Mouse (Mus musculus) ES-Bruce4 (cell line): Measurements from ENCODE around the gene Psmd9.

ENCODE experiments used
- CTCF ChIP-seq: IDR thresholded peaks from one replicate; pipeline ENCODE4 v1.8.1; 2011; ENCODE audit warnings: low read depth, low read length
- EP300 ChIP-seq: IDR thresholded peaks from 2 replicates; pipeline ENCODE4 v1.6.1; 2011; ENCODE audit warnings: low read depth, low read length; ENCODE audit not compliant: insufficient read depth
- POLR2A ChIP-seq: IDR thresholded peaks from one replicate; pipeline ENCODE4 v1.8.1; 2011; ENCODE audit warnings: low read length; ENCODE audit not compliant: insufficient read depth

GRCm38 (mm10) chr5:123166437-123166836 lies 2.8 kb upstream of the Psmd9 start:
- no peak for TF ChIP-seq CTCF
- no peak for TF ChIP-seq EP300
- no peak for TF ChIP-seq POLR2A
